Mouse (Mus musculus) thymus, postnatal 14 days (tissue): ENCODE results near the gene Stxbp6.

Experiments used
- DNase-seq: peaks from one replicate; pipeline ENCODE4 v3.0.0; 2021

Stxbp6 gene

GRCm38 (mm10) chr12:44992847-44993246 lies 81.7 kb downstream of the Stxbp6 start:
- no peak for DNase-seq

GRCm38 (mm10) chr12:44990379-44990778 lies 84.1 kb downstream of the Stxbp6 start:
- DNase-seq: no peak

- no peak for DNase-seq
These were observed 85.5 kb downstream of the Stxbp6 start for GRCm38 (mm10) chr12:44989011-44989410.

- DNase-seq: no peak
These were observed 86.7 kb downstream of the Stxbp6 start for GRCm38 (mm10) chr12:44987762-44988161.

- no peak for DNase-seq
These were observed 95.1 kb downstream of the Stxbp6 start for GRCm38 (mm10) chr12:44979316-44979848.

GRCm38 (mm10) chr12:44975266-44975665 lies 99.2 kb downstream of the Stxbp6 start:
- no peak for DNase-seq

GRCm38 (mm10) chr12:44971477-44971876 lies 103.0 kb downstream of the Stxbp6 start:
- no peak for DNase-seq

- no peak for DNase-seq
These were observed 107.1 kb downstream of the Stxbp6 start for GRCm38 (mm10) chr12:44967448-44967847.

- no peak for DNase-seq
These were observed 117.0 kb downstream of the Stxbp6 start for GRCm38 (mm10) chr12:44957474-44957873.

GRCm38 (mm10) chr12:44953121-44953520 lies 121.4 kb downstream of the Stxbp6 start:
- DNase-seq: no peak

GRCm38 (mm10) chr12:44952072-44952471 lies 122.4 kb downstream of the Stxbp6 start:
- no peak for DNase-seq

- no peak for DNase-seq
These were observed 124.0 kb downstream of the Stxbp6 start for GRCm38 (mm10) chr12:44950559-44950958.

GRCm38 (mm10) chr12:44947823-44948222 lies 126.7 kb downstream of the Stxbp6 start:
- no peak for DNase-seq

GRCm38 (mm10) chr12:44940325-44940724 lies 134.2 kb downstream of the Stxbp6 start:
- no peak for DNase-seq

- DNase-seq: no peak
These were observed 135.4 kb downstream of the Stxbp6 start for GRCm38 (mm10) chr12:44939106-44939505.

- DNase-seq: no peak
These were observed 141.6 kb downstream of the Stxbp6 start for GRCm38 (mm10) chr12:44932954-44933353.

GRCm38 (mm10) chr12:44931716-44932115 lies 142.8 kb downstream of the Stxbp6 start:
- DNase-seq: no peak

GRCm38 (mm10) chr12:44928456-44928855 lies 146.1 kb downstream of the Stxbp6 start:
- DNase-seq: no peak

- no peak for DNase-seq
These were observed 148.6 kb downstream of the Stxbp6 start for GRCm38 (mm10) chr12:44925901-44926300.

- DNase-seq: no peak
These were observed 151.2 kb downstream of the Stxbp6 start for GRCm38 (mm10) chr12:44923273-44923672.

GRCm38 (mm10) chr12:44922241-44922640 lies 152.3 kb downstream of the Stxbp6 start:
- DNase-seq: no peak

GRCm38 (mm10) chr12:44919613-44920012 lies 154.9 kb downstream of the Stxbp6 start:
- no peak for DNase-seq

- DNase-seq: no peak
These were observed 155.6 kb downstream of the Stxbp6 start for GRCm38 (mm10) chr12:44918929-44919328.

GRCm38 (mm10) chr12:44913854-44914253 lies 160.7 kb downstream of the Stxbp6 start:
- DNase-seq: no peak

- no peak for DNase-seq
These were observed 166.3 kb downstream of the Stxbp6 start for GRCm38 (mm10) chr12:44908028-44908702.
